Mouse (Mus musculus) liver, embryonic 12.5 days (tissue): Measurements from ENCODE around the gene Sesn1. TPM values are rescaled to one million over a fixed set of nuclear protein-coding genes. Genes with fewer than 3 reads are reported as not detected.
"Not testable (repeated sequence)": the region's sequence is repeated elsewhere in the genome, so short reads cannot be mapped to it uniquely, and the experiment has no call there.

Experiments used
- ATAC-seq: fragments of 200-750 bp; cut with Nextera tagmentation; 2 replicates; pipeline ENCODE4 v1.8.0; 2017; ENCODE audit warnings: moderate number of reproducible peaks, mild to moderate bottlenecking, moderate library complexity
- H3K27ac ChIP-seq: fragments of 300-500 bp; sonication (generic); 2 replicates; pipeline ENCODE4 v1.5.1; 2016; ENCODE audit warnings: mild to moderate bottlenecking
- H3K27me3 ChIP-seq: fragments of 300-500 bp; sonication (generic); replicated peaks from 2 replicates; pipeline ENCODE4 v1.6.1; 2016; ENCODE audit warnings: mild to moderate bottlenecking, moderate library complexity
- H3K36me3 ChIP-seq: fragments of 300-500 bp; sonication (generic); 2 replicates; pipeline ENCODE4 v1.6.1; 2016; ENCODE audit warnings: mild to moderate bottlenecking, moderate library complexity
- H3K4me1 ChIP-seq: fragments of 300-500 bp; sonication (generic); 2 replicates; pipeline ENCODE4 v1.6.1; 2016
- H3K4me2 ChIP-seq: fragments of 300-500 bp; sonication (generic); 2 replicates; pipeline ENCODE4 v1.6.1; 2016; ENCODE audit warnings: mild to moderate bottlenecking, moderate library complexity
- H3K4me3 ChIP-seq: fragments of 300-500 bp; sonication (generic); 2 replicates; pipeline ENCODE4 v1.5.1; 2016; ENCODE audit warnings: mild to moderate bottlenecking, moderate library complexity
- H3K9ac ChIP-seq: fragments of 300-500 bp; sonication (generic); 2 replicates; pipeline ENCODE4 v1.6.1; 2016; ENCODE audit warnings: mild to moderate bottlenecking, moderate library complexity
- H3K9me3 ChIP-seq: fragments of 300-500 bp; sonication (generic); replicated peaks from 2 replicates; pipeline ENCODE4 v1.6.1; 2016; ENCODE audit warnings: mild to moderate bottlenecking, moderate library complexity
- WGBS: fragments of 180-500 bp; shearing (Covaris S2); methylation state at CpG from one replicate; pipeline ENCODE4 v1.1.7; 2016; ENCODE audit not compliant: insufficient replicate concordance; 5-methylcytosine and 5-hydroxymethylcytosine counted together
- polyA plus RNA-seq: library from polyadenylated mRNA; unstranded; fragments of >200 nt; fragmentation: Nextera tagmentation; extraction: Ambion mirVana; gene quantifications from 2 replicates; pipeline ENCODE4 v1.2.1, GENCODE M21; 2016

The Sesn1 gene
- polyA plus RNA-seq, 1 experiment from 2014 or later, result 22.5 TPM

DNA sequence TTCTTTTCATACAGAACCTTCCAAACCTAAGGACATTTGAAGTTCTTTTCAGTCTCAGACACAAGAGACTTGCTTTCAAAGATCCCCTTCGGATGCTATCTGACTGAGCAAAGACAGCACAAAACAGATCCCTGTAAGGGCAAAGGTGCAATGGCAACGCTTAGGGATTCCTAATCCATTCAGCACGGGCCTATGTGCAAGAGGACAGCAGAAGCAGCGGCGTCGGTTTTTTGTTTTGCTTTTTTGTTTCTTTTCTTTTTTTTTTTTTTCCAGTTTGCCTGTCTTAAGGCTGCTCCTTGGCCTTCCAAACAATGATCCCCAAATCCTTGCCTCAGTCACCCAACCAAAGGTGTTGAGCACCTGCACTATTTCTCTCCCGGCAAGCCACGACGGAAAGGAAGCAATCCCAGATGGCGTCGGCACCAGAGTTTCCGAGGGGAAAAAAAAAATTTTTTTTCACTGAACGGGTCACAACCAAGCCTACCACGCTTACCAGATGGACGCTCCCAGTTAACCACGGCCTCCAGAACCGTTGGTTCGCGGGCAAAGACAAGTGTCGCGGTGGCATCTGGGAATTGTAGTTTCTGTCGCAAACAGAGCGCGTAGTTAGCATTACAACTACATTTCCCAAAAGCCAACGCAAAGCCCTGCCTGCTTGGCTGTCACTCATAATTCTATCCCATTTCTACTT is 510 bp upstream of the Sesn1 start:
- peak overlapping the region; percentile 88 for H3K4me3 ChIP-seq
- peaks cover 40% of the 10 kb centered on the region for H3K4me1 ChIP-seq
- peaks cover 4% of the 10 kb centered on the region; the same call in 1 of the 2 replicates for H3K36me3 ChIP-seq
- peak overlapping the region; percentile 85 for H3K4me2 ChIP-seq
- WGBS, result 2% methylated on average over 25 of the region's 25 CpGs
- no peaks in the 10 kb centered on the region for H3K9me3 ChIP-seq
- ATAC-seq, result peak; percentile 75
- no peaks in the 10 kb centered on the region for H3K27me3 ChIP-seq
- peak overlapping the region; percentile 96 for H3K9ac ChIP-seq
- H3K27ac ChIP-seq, result peak overlapping the region; percentile 99

DNA sequence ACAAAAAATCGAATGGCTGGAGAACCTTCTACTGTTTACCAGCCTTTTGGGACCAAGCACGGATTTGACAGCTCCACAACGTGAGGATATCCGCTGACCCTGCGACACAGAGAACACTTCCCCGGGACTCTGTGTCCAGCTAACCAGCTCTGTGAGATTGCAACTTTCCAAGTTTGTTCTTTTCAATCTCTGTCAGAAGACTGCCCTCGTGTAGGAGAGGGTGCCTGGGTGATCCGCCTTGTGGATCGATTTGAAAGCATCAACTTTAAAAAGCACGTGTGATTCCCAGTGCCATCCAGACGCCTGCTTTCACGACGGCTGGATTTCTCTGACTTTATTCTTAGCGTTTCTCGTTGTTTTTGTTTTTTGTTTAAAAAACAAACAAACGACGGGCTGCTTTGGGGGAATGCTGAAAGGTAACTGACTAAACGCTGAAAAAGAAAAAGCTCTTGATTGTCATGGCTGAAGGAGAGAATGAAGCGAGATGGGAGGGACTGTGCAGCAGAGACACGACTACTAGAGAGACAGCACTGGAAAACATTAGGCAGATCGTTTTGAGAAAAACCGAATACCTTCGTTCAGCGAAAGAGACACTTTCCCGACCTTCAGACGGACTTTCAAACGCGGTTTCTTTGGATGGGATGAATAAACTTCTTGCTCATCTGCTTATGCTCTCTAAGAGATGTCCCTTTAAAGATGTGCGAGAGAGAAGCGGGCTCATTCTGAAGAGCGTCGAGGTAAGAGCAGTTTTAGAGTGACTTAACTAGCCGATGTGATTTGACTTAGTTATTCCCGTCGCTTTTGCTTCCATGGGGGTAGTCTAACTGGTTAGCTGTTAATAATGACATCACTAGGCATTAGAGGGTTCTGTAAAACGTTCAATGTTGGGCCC is 1.1 kb downstream of the Sesn1 start:
- WGBS, result under 1% methylated on average over 36 of the region's 36 CpGs
- Histone ChIP-seq H3K27me3 (no peaks in the 10 kb centered on the region), H3K27ac (peak overlapping the region; percentile 99), H3K9ac (peak overlapping the region; percentile 96), H3K4me2 (peak overlapping the region; percentile 85), H3K36me3 (no peaks in the 10 kb centered on the region), H3K4me3 (peak overlapping the region; percentile 88), H3K4me1 (peaks cover 48% of the 10 kb centered on the region), H3K9me3 (no peaks in the 10 kb centered on the region)
- ATAC-seq, result peak; percentile 22

DNA sequence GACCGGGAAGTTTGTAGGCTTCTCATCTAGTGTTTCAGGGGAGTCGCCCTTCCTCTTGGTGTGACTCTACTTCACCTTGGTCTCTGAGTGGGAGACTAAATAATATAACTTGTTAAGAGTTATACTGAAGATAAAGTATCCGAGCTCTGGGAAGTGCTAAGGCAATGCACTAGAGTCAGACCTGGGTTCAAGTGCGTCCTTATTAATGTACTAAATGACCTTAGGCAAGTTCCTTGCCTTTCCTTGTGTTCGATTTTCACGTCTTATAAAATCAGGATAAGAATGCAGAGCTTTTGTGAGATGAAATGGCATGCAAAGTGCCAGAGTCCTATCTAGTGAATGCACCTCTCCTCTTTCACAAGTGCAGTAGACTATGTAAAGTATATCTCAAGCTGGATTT is 2.8 kb downstream of the Sesn1 start:
- Histone ChIP-seq H3K36me3 (no peaks in the 10 kb centered on the region), H3K9me3 (no peaks in the 10 kb centered on the region), H3K4me2 (peak overlapping the region; percentile 85), H3K9ac (peak overlapping the region; percentile 96), H3K27me3 (no peaks in the 10 kb centered on the region), H3K27ac (no peak overlapping the region), H3K4me1 (peaks cover 58% of the 10 kb centered on the region), H3K4me3 (peak overlapping the region; percentile 88)
- WGBS, result 57% methylated on average over 6 of the region's 6 CpGs
- no peak for ATAC-seq

DNA sequence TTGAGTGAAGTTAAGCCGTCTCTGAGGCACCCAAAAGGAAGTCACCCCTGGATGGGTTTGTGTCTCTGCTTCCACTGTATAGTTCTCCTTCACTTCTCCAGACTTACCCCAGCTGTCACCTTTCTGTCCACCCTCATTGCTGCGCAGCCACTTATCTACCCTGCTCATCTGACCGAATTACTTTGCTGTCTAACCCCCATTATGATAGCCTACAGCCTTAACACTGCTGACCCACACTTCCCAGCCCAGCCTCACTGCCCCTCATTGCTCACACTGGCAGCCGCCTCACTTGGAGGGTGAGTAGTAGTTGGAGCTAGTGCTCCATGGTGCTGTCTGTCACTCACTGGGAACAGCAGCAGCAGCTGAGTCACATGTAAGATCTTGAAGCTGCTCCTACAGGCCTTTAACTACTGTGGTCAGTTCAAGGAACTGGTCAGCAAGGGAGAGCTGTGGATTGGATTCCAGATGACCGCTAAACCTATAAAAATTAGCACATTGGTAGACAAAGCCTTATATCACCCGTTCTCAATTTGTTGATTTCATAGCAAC is 4.6 kb downstream of the Sesn1 start:
- no peak for ATAC-seq
- Histone ChIP-seq H3K9ac (peak overlapping the region; percentile 31; the same call in 1 of the 2 replicates), H3K9me3 (no peaks in the 10 kb centered on the region), H3K4me1 (peaks cover 50% of the 10 kb centered on the region), H3K27ac (no peak overlapping the region), H3K27me3 (no peaks in the 10 kb centered on the region), H3K4me2 (peak overlapping the region; percentile 85), H3K4me3 (no peak overlapping the region), H3K36me3 (no peaks in the 10 kb centered on the region)
- WGBS, result 47% methylated on average over 6 of the region's 6 CpGs

DNA sequence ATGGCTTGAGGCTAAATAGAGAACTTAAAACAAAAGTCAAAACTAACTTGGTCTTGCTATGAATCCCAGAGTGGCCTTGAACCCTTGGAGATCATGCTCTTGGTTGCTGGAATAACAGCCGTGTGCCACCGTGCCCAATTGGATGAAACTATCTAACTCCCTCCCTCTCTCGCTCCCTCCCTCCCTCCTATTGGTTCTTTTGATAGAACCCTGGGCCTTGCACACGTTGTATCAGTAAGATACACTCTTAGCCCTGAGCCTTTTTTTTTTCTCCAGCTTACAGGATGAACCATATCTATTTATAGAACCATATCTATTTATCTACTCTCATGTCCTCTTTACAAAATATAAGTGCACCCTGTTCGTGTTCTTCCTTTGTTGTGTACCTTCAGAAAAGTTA is 6.8 kb downstream of the Sesn1 start:
- Histone ChIP-seq H3K9me3 (no peaks in the 10 kb centered on the region), H3K9ac (no peak overlapping the region), H3K36me3 (no peaks in the 10 kb centered on the region), H3K27ac (no peak overlapping the region), H3K4me3 (no peak overlapping the region), H3K4me1 (peaks cover 45% of the 10 kb centered on the region), H3K4me2 (peak overlapping the region; percentile 7; the same call in 1 of the 2 replicates), H3K27me3 (no peaks in the 10 kb centered on the region)
- WGBS, result 52% methylated on average over 5 of the region's 5 CpGs
- ATAC-seq, result peak; percentile 46; the same call in 1 of the 2 replicates

DNA sequence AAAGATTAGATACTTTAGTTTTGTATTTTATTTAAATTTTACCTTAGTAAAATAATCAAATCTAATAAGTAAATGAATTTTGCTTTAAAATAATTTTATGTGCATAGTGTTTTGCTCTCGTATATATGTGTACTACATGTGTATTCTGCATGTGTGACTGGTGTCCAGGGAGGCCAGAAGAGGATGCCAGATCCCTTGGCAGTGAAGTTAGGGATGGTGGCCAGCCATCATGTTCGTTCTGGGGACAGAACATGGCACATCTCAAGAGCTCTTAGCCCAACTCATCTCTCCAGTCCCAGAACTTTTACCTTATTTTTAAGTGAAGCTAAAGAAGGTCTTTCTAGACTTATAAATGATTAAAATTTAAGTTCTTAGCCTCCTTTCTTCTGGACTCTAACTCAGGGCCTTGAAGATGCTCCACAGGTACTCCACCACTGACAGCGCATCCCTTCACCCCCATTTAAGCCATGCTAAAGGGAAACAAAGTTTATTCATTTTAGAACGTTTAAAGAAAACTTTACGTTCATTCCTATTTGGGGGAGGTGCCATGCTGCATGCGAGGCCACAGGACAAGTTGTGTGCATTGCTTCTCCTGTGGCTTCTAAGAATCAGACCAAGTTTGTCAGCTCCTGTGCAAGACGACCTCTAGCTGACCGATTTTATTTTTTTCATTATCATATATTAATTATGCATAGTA is 8.4 kb downstream of the Sesn1 start:
- Histone ChIP-seq H3K4me1 (peaks cover 28% of the 10 kb centered on the region), H3K36me3 (no peaks in the 10 kb centered on the region), H3K4me3 (no peak overlapping the region), H3K27me3 (no peaks in the 10 kb centered on the region), H3K9me3 (no peaks in the 10 kb centered on the region), H3K9ac (no peak overlapping the region), H3K27ac (no peak overlapping the region), H3K4me2 (no peak overlapping the region)
- ATAC-seq, result no peak
- WGBS, result 77% methylated on average over 8 of the region's 8 CpGs

DNA sequence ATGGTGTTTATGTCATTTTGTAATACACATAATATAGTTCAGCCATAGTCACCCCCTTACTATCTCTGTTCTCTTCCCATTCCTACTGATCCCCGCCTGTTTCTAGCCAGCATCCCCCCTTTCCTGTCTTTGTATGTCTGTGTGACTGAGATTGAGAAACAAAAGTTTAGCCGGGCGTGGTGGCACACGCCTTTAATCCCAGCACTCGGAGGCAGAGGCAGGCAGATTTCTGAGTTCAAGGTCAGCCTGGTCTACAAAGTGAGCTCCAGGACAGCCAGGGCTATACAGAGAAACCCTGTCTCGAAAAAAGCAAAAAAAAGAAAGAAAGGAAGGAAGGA is 9.0 kb downstream of the Sesn1 start:
- H3K27ac ChIP-seq, H3K36me3 ChIP-seq, H3K27me3 ChIP-seq, H3K4me3 ChIP-seq, ATAC-seq, H3K4me2 ChIP-seq, H3K9ac ChIP-seq, H3K9me3 ChIP-seq: not testable (repeated sequence)
- H3K4me1 ChIP-seq, result peaks cover 23% of the 10 kb centered on the region
- WGBS, result 69% methylated on average over 6 of the region's 6 CpGs

DNA sequence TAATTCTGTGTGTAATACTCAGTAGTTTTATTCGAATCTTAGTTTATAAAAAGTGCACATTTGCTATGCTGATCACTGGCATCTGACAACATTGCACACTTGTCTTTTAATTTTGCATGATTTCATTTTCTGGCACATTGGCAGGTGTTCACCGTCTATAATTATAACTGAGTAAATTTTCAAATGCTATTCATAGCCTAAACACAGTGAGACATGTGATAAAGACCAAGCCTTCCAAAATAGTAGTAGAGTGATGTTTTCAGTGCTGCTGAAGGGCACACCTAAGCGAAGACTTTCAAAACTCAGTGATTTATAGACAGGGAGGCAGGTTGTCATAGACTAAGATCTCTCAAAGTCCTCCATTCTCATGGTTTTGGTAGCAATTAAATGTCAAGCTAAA is 9.6 kb downstream of the Sesn1 start:
- no peak overlapping the region for H3K4me3 ChIP-seq
- H3K4me2 ChIP-seq, result no peak overlapping the region
- H3K4me1 ChIP-seq, result peaks cover 17% of the 10 kb centered on the region
- no peaks in the 10 kb centered on the region for H3K27me3 ChIP-seq
- no peak overlapping the region for H3K27ac ChIP-seq
- H3K36me3 ChIP-seq, result no peaks in the 10 kb centered on the region
- H3K9ac ChIP-seq, result no peak overlapping the region
- H3K9me3 ChIP-seq, result no peaks in the 10 kb centered on the region
- 90% methylated on average over 3 of the region's 3 CpGs for WGBS
- ATAC-seq, result no peak

DNA sequence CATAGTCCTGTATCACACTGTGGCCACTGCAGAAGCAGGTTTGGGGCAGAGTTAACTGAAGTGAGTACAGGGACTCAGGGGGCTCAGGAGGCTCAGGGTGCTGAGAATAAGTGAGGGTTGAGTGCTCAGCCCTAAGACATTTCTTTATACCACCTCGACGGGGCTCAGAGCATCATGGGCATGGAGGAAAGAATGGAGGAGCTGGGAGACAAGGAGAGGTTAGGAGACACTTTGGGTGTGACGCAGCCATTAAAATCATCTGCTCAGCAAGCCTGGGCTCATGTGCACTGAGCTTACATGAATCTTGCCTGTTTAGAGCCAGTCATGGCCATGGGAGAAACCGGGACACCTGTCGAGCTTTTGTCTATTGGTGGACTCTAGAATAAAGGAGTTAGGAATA is 10.7 kb downstream of the Sesn1 start:
- H3K4me1 ChIP-seq, result peaks cover 12% of the 10 kb centered on the region
- no peak overlapping the region for H3K9ac ChIP-seq
- no peak overlapping the region for H3K4me2 ChIP-seq
- H3K9me3 ChIP-seq, result no peaks in the 10 kb centered on the region
- H3K4me3 ChIP-seq, result no peak overlapping the region
- no peaks in the 10 kb centered on the region for H3K27me3 ChIP-seq
- no peaks in the 10 kb centered on the region for H3K36me3 ChIP-seq
- no peak overlapping the region for H3K27ac ChIP-seq
- ATAC-seq, result no peak
- WGBS, result 89% methylated on average over 5 of the region's 5 CpGs

DNA sequence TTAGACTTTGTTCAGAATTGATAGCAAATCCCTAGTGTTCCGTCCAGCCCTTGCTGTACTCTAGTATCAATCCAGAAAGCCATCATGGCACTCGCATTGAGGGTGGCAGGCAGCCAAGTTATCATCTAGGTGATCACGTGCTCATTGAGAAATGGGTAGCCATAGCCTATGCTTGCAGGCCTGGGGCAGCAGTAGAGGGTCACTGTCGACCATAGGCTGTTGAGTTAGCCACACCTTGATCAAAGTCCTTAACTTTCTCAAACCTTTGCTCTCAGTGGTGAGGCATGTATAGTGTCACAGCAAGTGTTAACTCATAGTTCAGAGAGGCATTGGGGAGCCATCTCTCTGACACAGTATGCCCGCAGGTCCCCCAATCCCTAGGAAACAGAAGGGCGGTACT is 11.4 kb downstream of the Sesn1 start:
- Histone ChIP-seq H3K9me3 (no peaks in the 10 kb centered on the region), H3K9ac (no peak overlapping the region), H3K27ac (no peak overlapping the region), H3K4me2 (no peak overlapping the region), H3K36me3 (no peaks in the 10 kb centered on the region), H3K27me3 (no peaks in the 10 kb centered on the region), H3K4me1 (peaks cover 9% of the 10 kb centered on the region), H3K4me3 (no peak overlapping the region)
- ATAC-seq, result no peak
- 77% methylated on average over 6 of the region's 6 CpGs for WGBS

DNA sequence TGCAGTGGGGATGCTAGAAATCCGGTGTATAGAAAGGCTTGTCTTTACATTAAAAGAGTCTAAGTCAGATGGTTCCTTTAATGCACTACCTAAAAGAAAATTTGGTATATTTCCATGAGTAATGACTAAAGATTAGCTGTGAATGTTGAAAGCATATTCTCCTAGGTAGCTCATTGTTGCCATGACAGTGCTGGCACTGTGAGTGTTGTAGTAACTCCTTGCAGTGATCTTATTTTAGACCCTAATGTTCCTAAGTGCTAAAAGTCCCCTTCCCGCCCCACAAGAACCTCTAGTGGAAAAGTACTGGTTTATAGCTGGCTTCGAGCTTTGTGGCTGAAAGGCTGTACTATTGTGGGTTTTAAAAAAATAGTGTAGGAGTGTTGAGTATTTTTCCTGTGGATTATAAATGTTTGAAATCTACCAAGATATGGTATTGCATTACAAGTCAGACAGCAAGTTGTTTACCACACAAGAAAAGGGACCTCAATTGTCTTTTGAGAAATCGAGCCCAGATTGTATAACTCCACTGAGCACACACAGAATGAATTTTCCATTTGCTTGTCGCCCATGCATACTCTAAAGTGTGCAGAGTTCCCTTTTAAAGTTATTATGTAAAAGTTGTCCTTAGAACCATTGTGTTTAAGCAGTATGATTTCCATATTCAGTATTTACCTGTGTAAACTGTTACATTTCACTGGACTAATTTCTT is 13.0 kb downstream of the Sesn1 start:
- no peaks in the 10 kb centered on the region for H3K9me3 ChIP-seq
- no peak for ATAC-seq
- no peak overlapping the region for H3K4me3 ChIP-seq
- H3K36me3 ChIP-seq, result no peaks in the 10 kb centered on the region
- no peak overlapping the region for H3K9ac ChIP-seq
- no peak overlapping the region for H3K27ac ChIP-seq
- H3K4me2 ChIP-seq, result no peak overlapping the region
- WGBS, result 71% methylated on average over 5 of the region's 5 CpGs
- H3K4me1 ChIP-seq, result peaks cover 19% of the 10 kb centered on the region
- no peaks in the 10 kb centered on the region for H3K27me3 ChIP-seq
